Mouse (Mus musculus): ENCODE measurements around the gene Zbtb38. TPM values are rescaled to one million over a fixed set of nuclear protein-coding genes. Genes with fewer than 3 reads are reported as not detected.

Gene Zbtb38
- total RNA-seq, 1 experiment from 2014 or later = 31.0 TPM

DNA sequence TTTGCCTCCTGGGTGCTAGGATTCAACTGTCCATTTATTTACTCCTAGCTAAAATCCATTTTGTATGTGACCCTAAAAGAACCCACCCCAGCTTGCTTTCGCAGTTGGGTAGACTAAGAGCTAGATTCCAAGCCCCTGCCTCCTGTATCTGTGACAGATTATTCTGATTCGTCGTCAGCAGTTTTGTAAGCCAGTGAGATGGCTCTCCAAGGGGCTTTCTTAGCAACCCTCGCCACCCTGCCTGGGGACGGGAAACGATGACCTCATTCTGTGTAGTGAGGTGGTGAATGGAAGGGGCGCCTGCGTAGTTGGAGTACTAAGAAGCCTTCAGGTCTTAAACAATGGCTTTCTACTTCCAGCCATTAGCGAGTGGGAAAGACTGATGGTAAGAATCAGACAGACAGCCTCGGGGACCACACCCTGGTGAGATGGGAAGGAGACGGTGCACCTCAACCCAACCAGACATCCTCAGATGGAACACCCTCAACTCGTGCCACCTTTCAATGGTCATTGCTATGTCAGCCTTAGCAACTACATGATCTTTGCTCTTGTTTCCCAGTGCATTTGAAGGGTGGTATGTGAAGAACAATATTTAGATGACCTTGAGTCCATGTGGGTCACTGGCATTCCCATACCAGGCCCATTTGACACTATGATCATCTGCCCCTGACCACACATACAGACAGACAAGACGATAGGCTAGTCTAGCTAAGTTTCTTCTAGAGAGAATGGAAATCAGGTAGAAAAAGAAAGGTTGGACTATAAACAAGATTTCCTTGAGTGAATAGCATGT lies 13.9 kb downstream of the Zbtb38 start:
- no peak for ATAC-seq (ENCODE audit: extremely low read depth, insufficient number of reproducible peaks, low FRiP score, poor library complexity, severe bottlenecking)

DNA sequence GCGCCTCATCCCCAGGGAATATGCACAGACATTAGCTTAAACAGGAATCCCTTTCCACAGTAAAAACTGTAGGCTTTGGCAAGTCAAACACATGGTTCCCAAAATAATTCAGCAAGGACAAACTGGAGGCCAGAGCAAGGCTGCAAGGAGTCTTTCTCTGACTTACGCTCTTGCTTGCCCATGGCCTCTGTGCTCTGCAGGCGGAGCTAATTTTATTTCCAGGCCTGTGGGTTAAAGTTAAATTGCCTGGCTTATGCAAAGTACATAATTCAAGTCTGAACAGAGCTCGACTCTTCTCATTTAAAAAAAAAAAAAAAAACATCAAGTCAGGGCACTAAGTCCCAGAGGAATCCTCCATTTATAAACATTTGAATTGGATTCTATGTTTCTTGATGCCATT lies 16.7 kb downstream of the Zbtb38 start:
- no peak for ATAC-seq (ENCODE audit: extremely low read depth, insufficient number of reproducible peaks, low FRiP score, poor library complexity, severe bottlenecking)

GRCm38 (mm10) chr9:96733425-96733717 lies 19.3 kb downstream of the Zbtb38 start:
- no peak for ATAC-seq (ENCODE audit: extremely low read depth, insufficient number of reproducible peaks, low FRiP score, poor library complexity, severe bottlenecking)

GRCm38 (mm10) chr9:96732644-96733424 lies 19.8 kb downstream of the Zbtb38 start:
- no peak for ATAC-seq (ENCODE audit: extremely low read depth, insufficient number of reproducible peaks, low FRiP score, poor library complexity, severe bottlenecking)

GRCm38 (mm10) chr9:96731961-96732511 lies 20.6 kb downstream of the Zbtb38 start:
- ATAC-seq (ENCODE audit: extremely low read depth, insufficient number of reproducible peaks, low FRiP score, poor library complexity, severe bottlenecking) = no peak

- ATAC-seq (ENCODE audit: extremely low read depth, insufficient number of reproducible peaks, low FRiP score, poor library complexity, severe bottlenecking) = no peak
Measured at GRCm38 (mm10) chr9:96731039-96731895, 21.4 kb downstream of the Zbtb38 start.

DNA sequence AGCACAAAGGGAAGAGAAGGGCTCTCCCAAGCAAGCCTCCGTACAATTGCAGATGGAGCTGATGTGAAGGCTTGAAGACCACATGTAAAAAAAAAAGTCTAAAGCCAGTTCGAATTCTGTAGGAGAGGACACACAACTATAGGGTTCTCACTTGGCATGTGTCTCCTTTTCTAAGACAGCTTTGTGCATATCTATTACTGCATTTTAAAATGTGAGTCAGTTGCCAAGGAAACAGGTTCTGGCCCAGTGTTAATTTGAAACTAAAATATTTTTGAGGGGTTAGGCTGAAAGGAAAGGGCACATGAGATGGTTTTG lies 22.4 kb downstream of the Zbtb38 start:
- ATAC-seq (ENCODE audit: extremely low read depth, insufficient number of reproducible peaks, low FRiP score, poor library complexity, severe bottlenecking) = no peak

DNA sequence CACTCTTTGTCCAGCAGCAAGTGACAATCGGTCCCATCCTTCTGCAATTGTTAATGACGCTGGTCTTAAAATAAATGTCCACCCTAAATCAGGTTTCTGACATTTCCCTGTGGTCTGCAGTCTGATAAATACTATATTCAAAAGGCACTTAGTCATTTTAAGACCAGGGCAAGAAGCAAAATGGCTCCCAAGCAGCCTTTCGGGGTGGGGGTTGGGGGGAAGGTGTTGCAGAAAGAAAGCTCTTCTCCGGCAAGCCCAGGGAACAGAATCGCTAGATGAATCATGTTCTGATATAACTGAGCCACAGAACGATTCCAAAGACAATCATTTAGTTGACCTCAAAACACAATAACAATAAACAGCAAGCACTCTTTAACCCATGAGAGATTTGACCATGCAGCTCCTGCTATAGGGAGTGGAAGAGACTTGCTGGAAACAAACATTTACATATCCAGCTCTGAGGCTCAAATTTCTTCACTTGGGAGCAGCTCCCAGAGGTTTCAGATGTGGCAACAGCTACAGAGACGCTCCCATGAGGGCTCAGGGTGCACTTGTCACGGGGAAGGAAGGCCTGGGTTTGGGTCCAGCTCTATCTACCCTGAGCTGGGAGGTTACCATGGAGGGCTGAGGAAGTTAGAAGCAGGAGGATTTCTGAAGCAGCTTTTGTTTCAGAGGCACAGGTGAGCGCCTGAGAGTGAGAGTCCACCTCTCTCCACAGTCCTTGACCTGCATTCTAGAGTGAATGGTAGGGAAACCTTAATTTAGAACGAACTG lies 22.9 kb downstream of the Zbtb38 start:
- no peak for ATAC-seq (ENCODE audit: extremely low read depth, insufficient number of reproducible peaks, low FRiP score, poor library complexity, severe bottlenecking)

DNA sequence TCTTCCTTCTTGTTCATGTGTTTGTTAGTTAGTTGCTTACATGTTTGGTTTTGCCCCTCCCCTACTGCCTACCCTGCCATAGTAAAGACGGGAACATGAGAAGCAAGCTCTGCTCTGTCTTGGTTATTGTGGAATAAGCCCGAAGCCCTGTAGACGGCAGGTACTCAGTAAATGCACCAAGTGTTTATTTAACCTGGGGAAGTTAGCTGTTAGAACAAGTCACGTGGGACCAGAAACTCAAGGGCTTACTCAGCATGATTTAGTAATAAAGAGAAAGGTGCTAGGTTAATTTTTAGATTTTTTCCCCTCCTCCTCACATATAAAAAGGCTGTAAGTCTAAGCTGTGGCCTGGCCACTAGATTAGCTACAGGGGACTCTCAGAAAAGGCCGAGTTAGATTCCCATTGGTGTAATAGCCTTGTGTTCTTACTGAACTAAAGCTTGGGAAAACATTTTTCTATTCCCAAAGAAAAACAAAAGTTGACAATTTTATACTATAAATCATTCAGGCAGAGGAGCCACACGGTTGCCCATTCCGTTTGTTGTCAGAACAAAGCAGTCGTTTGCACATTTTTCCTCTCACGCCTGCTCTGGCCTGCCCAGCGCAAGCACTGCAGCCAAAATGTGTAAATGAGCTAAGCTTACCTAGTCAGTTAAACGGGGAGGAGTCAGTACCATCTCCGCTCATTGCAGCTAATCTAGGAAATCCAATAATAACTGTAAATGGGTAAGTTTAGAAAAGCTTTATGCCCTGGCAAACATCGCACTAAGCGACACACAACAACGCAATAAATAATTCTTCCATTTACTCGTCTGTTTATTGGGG lies 24.1 kb downstream of the Zbtb38 start:
- ATAC-seq (ENCODE audit: extremely low read depth, insufficient number of reproducible peaks, low FRiP score, poor library complexity, severe bottlenecking) = no peak

- ATAC-seq (ENCODE audit: extremely low read depth, insufficient number of reproducible peaks, low FRiP score, poor library complexity, severe bottlenecking) = no peak
Measured at GRCm38 (mm10) chr9:96727688-96728087, 24.9 kb downstream of the Zbtb38 start.

DNA sequence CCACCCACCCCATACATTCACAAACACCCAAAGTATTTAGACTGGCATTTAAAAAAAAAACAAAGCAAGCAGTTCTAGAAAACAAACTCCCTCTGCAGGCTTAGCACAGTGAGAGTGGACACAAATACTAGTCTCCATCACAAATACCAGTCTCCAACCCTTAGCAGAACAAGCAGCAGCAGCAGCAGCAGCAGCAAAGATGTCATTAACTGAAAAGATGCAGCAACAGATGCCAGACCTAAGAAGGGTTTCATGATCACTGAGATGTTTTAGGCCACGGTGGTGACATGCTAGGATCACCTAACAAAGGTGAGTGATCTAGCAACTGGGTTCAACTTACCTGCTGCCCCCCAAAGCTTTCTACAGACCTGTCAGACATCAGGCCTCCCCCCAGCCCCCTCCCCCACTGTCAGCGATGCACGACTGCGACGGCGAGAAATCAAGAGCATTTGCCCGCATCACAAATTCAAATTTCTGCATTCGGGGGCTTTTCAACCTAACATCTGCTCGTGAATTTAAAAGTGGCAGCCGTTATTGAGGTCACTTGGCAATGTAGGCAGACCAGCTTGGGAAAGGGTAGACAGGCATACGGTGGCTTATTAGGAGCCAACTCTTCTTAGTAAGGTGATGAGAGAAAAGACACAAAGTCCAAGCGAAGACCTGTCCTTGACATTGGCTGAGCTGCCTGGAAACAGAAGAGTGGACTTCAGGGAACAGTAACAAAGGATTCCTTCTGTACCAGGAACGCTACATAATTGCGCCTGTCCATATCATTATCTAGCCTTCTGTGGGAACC lies 26.1 kb downstream of the Zbtb38 start:
- ATAC-seq (ENCODE audit: extremely low read depth, insufficient number of reproducible peaks, low FRiP score, poor library complexity, severe bottlenecking) = no peak

- no peak for ATAC-seq (ENCODE audit: extremely low read depth, insufficient number of reproducible peaks, low FRiP score, poor library complexity, severe bottlenecking)
Measured at GRCm38 (mm10) chr9:96725582-96726320, 26.9 kb downstream of the Zbtb38 start.

DNA sequence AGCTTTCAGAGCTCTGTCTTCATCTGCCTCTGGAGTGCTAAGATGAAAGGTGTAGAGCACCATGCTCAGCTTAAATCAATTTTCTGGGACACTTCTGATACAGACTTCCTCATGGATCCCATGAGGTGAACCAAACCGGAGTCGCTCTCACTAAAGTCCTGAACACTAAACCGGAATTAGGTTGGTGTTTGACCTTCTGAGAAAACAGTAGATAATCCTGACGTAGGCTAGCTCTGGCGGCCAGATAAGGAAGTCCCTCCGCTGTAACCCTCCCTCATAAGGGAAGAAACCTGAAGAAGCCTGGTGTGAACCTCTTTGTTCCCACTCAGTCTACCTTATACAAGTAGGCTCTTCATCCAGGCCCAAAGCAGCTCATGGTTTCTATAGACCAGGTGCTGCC lies 29.0 kb downstream of the Zbtb38 start:
- no peak for ATAC-seq (ENCODE audit: extremely low read depth, insufficient number of reproducible peaks, low FRiP score, poor library complexity, severe bottlenecking)

DNA sequence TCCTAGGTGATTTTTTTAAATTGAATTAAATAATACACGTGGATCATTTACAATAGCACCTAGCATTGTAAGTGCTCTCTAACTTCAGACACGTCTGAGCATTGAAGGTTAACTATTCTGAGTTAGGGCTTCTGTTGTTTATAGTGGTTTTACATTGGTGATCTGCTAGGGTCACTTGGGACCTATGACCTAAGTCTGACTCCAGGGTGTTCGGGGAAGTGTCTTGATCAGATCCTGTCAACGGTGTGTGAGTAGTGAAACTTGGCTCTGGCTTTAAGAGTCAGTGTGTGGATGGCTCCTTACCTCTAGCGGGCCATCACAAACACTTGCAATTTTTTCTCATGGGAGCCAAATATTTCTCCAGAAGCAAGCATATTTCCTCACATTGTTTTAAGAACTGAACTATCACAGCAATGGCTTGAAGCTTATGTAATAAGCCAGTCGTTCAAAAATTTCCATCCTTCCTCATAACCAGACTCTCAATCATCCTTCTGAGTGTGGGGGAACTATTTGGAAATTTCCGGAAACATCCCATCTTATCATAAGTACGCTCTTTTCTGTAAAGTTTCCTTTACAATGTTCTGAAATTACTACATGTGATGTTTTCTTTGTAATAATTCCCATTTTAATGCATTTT lies 31.4 kb downstream of the Zbtb38 start:
- no peak for ATAC-seq (ENCODE audit: extremely low read depth, insufficient number of reproducible peaks, low FRiP score, poor library complexity, severe bottlenecking)

DNA sequence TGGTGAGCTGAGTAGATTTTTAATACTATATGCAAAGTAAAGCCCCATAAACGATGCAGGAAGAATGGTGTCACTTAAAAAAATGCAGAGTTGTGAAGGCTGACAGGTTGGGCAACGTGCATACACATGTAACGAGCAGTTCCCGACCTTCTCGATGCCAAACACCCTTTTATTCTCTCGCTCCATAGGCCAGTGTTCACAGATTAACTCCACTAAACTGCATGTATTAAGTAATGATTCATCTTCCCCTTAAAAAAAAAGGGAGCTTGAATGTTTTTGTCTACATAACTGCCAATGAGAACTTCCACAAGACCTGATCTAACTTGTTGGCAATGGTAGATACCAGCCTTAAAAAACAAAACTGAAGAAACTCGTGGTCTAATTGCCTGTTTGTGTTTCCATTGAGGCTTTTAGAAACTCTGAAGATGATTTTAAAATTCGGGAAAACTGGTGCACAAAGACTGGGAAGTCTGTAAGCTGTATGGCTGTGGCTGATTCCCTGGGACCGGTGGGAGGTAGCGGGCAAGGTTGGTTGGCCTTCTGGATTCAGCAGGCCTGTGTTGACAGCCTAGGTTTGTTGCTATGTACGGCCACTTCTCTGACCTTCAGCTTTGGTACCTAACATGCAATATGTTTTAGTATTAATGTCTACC lies 32.0 kb downstream of the Zbtb38 start:
- no peak for ATAC-seq (ENCODE audit: extremely low read depth, insufficient number of reproducible peaks, low FRiP score, poor library complexity, severe bottlenecking)

Measured in neutrophil, adult 5-6 weeks (primary cell).